9 mouse cellular contexts compared by ENCODE assay signal in genomic region chr1:151570981-151571837, GRCm38 (mm10). TPM values are rescaled to one million over a fixed set of nuclear protein-coding genes. Genes with fewer than 3 reads are reported as not detected.
A peak's percentile ranks its signal among the peaks of the same experiment; 100 is the strongest.
DNase-seq lines count a peak whose midpoint lies in the region; ATAC-seq lines count a peak whose summit lies in the region.
"Had no signal": no experiment of that assay in that cellular context is flagged by ENCODE, and none has a peak within 500 bp of the region (broad histone marks: within the 10 kb centered on the region; RNA-seq: fewer than 3 reads in every experiment).

TSS of gene Fam129a (plus strand) at chr1:151571186.

- H3K4me3 ChIP-seq in embryonic facial prominence, embryonic 15.5 days (replicated peaks), result peak within 1 kb of the TSS; percentile 60
- H3K4me3 ChIP-seq in heart, embryonic 12.5 days, result peak within 1 kb of the TSS; percentile 64
- peak within 1 kb of the TSS; percentile 52 for H3K4me3 ChIP-seq in kidney, embryonic 14.5 days (ENCODE audit: low read length)
- H3K4me3 ChIP-seq in lung, embryonic 15.5 days, result peak within 1 kb of the TSS; percentile 56
- peak within 1 kb of the TSS; percentile 31 for H3K4me3 ChIP-seq in neural tube, embryonic 14.5 days (ENCODE audit: low read depth, low read length)

- peak within 1 kb of the TSS; percentile 94 for H3K4me2 ChIP-seq in embryonic facial prominence, embryonic 15.5 days (replicated peaks)
- H3K4me2 ChIP-seq in heart, embryonic 12.5 days, result peak within 1 kb of the TSS; percentile 95
- H3K4me2 ChIP-seq in kidney, embryonic 14.5 days (replicated peaks; ENCODE audit: low read depth, low read length), result peak within 1 kb of the TSS; percentile 92
- H3K4me2 ChIP-seq in lung, embryonic 15.5 days, result peak within 1 kb of the TSS; percentile 94
- peak within 1 kb of the TSS; percentile 62 for H3K4me2 ChIP-seq in neural tube, embryonic 14.5 days (ENCODE audit: low read depth, low read length)

- no peaks in the 10 kb centered on the region for H3K36me3 ChIP-seq in embryonic facial prominence, embryonic 15.5 days
- H3K36me3 ChIP-seq in heart, embryonic 12.5 days, result no peaks in the 10 kb centered on the region
- H3K36me3 ChIP-seq in kidney, embryonic 14.5 days (ENCODE audit: control insufficient read depth, insufficient read depth, low read length), result no peaks in the 10 kb centered on the region
- no peaks in the 10 kb centered on the region for H3K36me3 ChIP-seq in lung, embryonic 15.5 days
- no peaks in the 10 kb centered on the region for H3K36me3 ChIP-seq in neural tube, embryonic 14.5 days (ENCODE audit: control insufficient read depth, insufficient read depth, low read length)

- peak; percentile 10 for DNase-seq in right cerebral cortex, postnatal 14 days
- DNase-seq in right cerebral cortex, adult 2 months (ENCODE audit: low spot score in 2 of 2), result no peak
- peak; percentile 38 to 43 for DNase-seq in thymus, postnatal 36 days

- 4% methylated on average over 46 of the region's 46 CpGs for WGBS in embryonic facial prominence, embryonic 15.5 days
- WGBS in heart, embryonic 12.5 days, result 4% methylated on average over 46 of the region's 46 CpGs
- WGBS in kidney, embryonic 14.5 days, result under 1% methylated on average over 46 of the region's 46 CpGs
- 6% methylated on average over 46 of the region's 46 CpGs for WGBS in lung, embryonic 15.5 days
- 5% methylated on average over 46 of the region's 46 CpGs for WGBS in neural tube, embryonic 14.5 days

- H3K9me3 ChIP-seq in embryonic facial prominence, embryonic 15.5 days (replicated peaks), result no peaks in the 10 kb centered on the region
- H3K9me3 ChIP-seq in heart, embryonic 12.5 days (replicated peaks), result no peaks in the 10 kb centered on the region
- no peaks in the 10 kb centered on the region for H3K9me3 ChIP-seq in kidney, embryonic 14.5 days (ENCODE audit: control insufficient read depth, low read length)
- H3K9me3 ChIP-seq in lung, embryonic 15.5 days, result no peaks in the 10 kb centered on the region
- H3K9me3 ChIP-seq in neural tube, embryonic 14.5 days (ENCODE audit: control insufficient read depth, low read length), result no peaks in the 10 kb centered on the region

- H3K27ac ChIP-seq in embryonic facial prominence, embryonic 15.5 days (replicated peaks), result peak within 1 kb of the TSS; percentile 34; the same call in 1 of the 2 replicates
- H3K27ac ChIP-seq in heart, embryonic 12.5 days (ENCODE audit: poor library complexity, severe bottlenecking), result no peak within 1 kb of the TSS
- H3K27ac ChIP-seq in kidney, embryonic 14.5 days (ENCODE audit: low read depth, low read length), result no peak within 1 kb of the TSS
- 0 out of 2 replicates have a peak within 1 kb of the TSS, but pooled peaks have one; percentile 5 for H3K27ac ChIP-seq in lung, embryonic 15.5 days
- H3K27ac ChIP-seq in neural tube, embryonic 14.5 days (ENCODE audit: low read depth, low read length), result no peak within 1 kb of the TSS

- H3K4me1 ChIP-seq in embryonic facial prominence, embryonic 15.5 days, result peaks cover 19% of the 10 kb centered on the region
- peaks cover 17% of the 10 kb centered on the region for H3K4me1 ChIP-seq in heart, embryonic 12.5 days (replicated peaks)
- H3K4me1 ChIP-seq in kidney, embryonic 14.5 days (ENCODE audit: control insufficient read depth, insufficient read depth, low read length), result peaks cover 5% of the 10 kb centered on the region; the same call in 1 of the 2 replicates
- peaks cover 18% of the 10 kb centered on the region for H3K4me1 ChIP-seq in lung, embryonic 15.5 days
- H3K4me1 ChIP-seq in neural tube, embryonic 14.5 days (ENCODE audit: control insufficient read depth, insufficient read depth, low read length), result no peaks in the 10 kb centered on the region; the same call in 1 of the 2 replicates

- peak; percentile 76 for ATAC-seq in embryonic facial prominence, embryonic 15.5 days (ENCODE audit: insufficient number of reproducible peaks, low FRiP score, low TSS enrichment, low read depth)
- peak; percentile 64 for ATAC-seq in heart, embryonic 12.5 days (ENCODE audit: insufficient number of reproducible peaks, low FRiP score)
- peak; percentile 85 for ATAC-seq in kidney, embryonic 14.5 days (ENCODE audit: low FRiP score, low TSS enrichment)
- peak; percentile 60 for ATAC-seq in lung, embryonic 15.5 days (ENCODE audit: borderline replicate concordance, extremely low read depth, low FRiP score, low TSS enrichment)
- peak; percentile 66 for ATAC-seq in neural tube, embryonic 14.5 days (ENCODE audit: low read depth)
- ATAC-seq: Patski had no signal

- 0 out of 2 replicates have a peak, but pooled peaks cover 9% of the 10 kb centered on the region for H3K27me3 ChIP-seq in embryonic facial prominence, embryonic 15.5 days
- H3K27me3 ChIP-seq in heart, embryonic 12.5 days (replicated peaks), result peaks cover 11% of the 10 kb centered on the region; the same call in 1 of the 2 replicates
- H3K27me3 ChIP-seq in kidney, embryonic 14.5 days (ENCODE audit: control insufficient read depth, insufficient read depth, low read length), result no peaks in the 10 kb centered on the region; the same call in 1 of the 2 replicates
- H3K27me3 ChIP-seq in lung, embryonic 15.5 days, result peaks cover 20% of the 10 kb centered on the region; the same call in 1 of the 2 replicates
- peaks cover 6% of the 10 kb centered on the region; the same call in 1 of the 2 replicates for H3K27me3 ChIP-seq in neural tube, embryonic 14.5 days (ENCODE audit: control insufficient read depth, insufficient read depth, low read length)
- H3K27me3 ChIP-seq: Patski had no signal

- peak within 1 kb of the TSS; percentile 62 for H3K9ac ChIP-seq in embryonic facial prominence, embryonic 15.5 days
- peak within 1 kb of the TSS; percentile 72 for H3K9ac ChIP-seq in heart, embryonic 12.5 days
- peak within 1 kb of the TSS; percentile 47 for H3K9ac ChIP-seq in kidney, embryonic 14.5 days (ENCODE audit: low read depth, low read length)
- peak within 1 kb of the TSS; percentile 52 for H3K9ac ChIP-seq in lung, embryonic 15.5 days
- peak within 1 kb of the TSS; percentile 41; the same call in 1 of the 2 replicates for H3K9ac ChIP-seq in neural tube, embryonic 14.5 days (replicated peaks; ENCODE audit: low read depth, low read length)

RNA-seq across cellular contexts. Expression of gene Fam129a, which starts in this region (rescaled TPM):
- 18.9 and 22.0 TPM in 2 replicates for polyA plus RNA-seq in embryonic facial prominence, embryonic 15.5 days (2015; fragmentation: Nextera tagmentation; extraction: Ambion mirVana)
- polyA plus RNA-seq in heart, embryonic 12.5 days (2016; fragmentation: Nextera tagmentation; extraction: Ambion mirVana), result 4.3 and 4.4 TPM in 2 replicates
- polyA plus RNA-seq in kidney, embryonic 14.5 days (2014; fragmentation: Nextera tagmentation; extraction: Ambion mirVana), result 3.1 and 5.9 TPM in 2 replicates
- 10.4 and 11.4 TPM in 2 replicates for polyA plus RNA-seq in lung, embryonic 15.5 days (2015; fragmentation: Nextera tagmentation; extraction: Ambion mirVana)
- polyA plus RNA-seq in neural tube, embryonic 14.5 days (2014; fragmentation: Nextera tagmentation; extraction: Ambion mirVana), result 2.4 and 3.3 TPM in 2 replicates

Comparison
In these comparisons a context has a peak if more than half of its experiments do, and no peak if none do; other contexts are left out.
1. DNase-seq: peak in right cerebral cortex, postnatal 14 days (single experiment) and thymus, postnatal 36 days (2 of 2); none in right cerebral cortex, adult 2 months (0 of 2).
2. H3K27ac ChIP-seq: peak in embryonic facial prominence, embryonic 15.5 days (single experiment) and lung, embryonic 15.5 days (single experiment); none in heart, embryonic 12.5 days (single experiment), kidney, embryonic 14.5 days (single experiment) and neural tube, embryonic 14.5 days (single experiment).
3. Peak in every context shown above with its lines, with median percentiles within 50 percentile points of each other: ATAC-seq, H3K4me2 ChIP-seq, H3K4me3 ChIP-seq and H3K9ac ChIP-seq.